Mouse (Mus musculus) spleen, adult 2 months (tissue): ENCODE measurements around the gene Clta. TPM values are rescaled to one million over a fixed set of nuclear protein-coding genes. Genes with fewer than 3 reads are reported as not detected.

Experiments used
- DNase-seq, 2 experiments: peaks; one replicate each; pipeline versions ENCODE4 v3.0.0 to v3.0.0-alpha.2; 2012 to 2021; ENCODE audit warnings: low spot score in 2 of 2, low read depth in 1 of 2
- H3K27ac ChIP-seq: fragments of 200-500 bp; 2 replicates; pipeline ENCODE4 v1.5.1; 2012; ENCODE audit warnings: low read length, inconsistent platforms; ENCODE audit not compliant: insufficient read depth
- H3K27me3 ChIP-seq: fragments of 200-500 bp; 2 replicates; pipeline ENCODE4 v1.6.1; 2012; ENCODE audit warnings: mild to moderate bottlenecking, moderate library complexity, low read length, inconsistent platforms; ENCODE audit not compliant: control insufficient read depth, insufficient read depth
- H3K36me3 ChIP-seq: fragments of 200-500 bp; 2 replicates; pipeline ENCODE4 v1.6.1; 2012; ENCODE audit warnings: mild to moderate bottlenecking, low read length, inconsistent platforms; ENCODE audit not compliant: control insufficient read depth, insufficient read depth
- H3K4me1 ChIP-seq: fragments of 200-500 bp; 2 replicates; pipeline ENCODE4 v1.6.1; 2011; ENCODE audit warnings: inconsistent platforms; ENCODE audit not compliant: control insufficient read depth, insufficient read depth, insufficient read length
- H3K4me3 ChIP-seq: fragments of 200-500 bp; 2 replicates; pipeline ENCODE4 v1.5.1; 2011; ENCODE audit warnings: mild to moderate bottlenecking, inconsistent platforms; ENCODE audit not compliant: insufficient read depth, insufficient read length; ENCODE audit errors: extremely low read depth
- CTCF ChIP-seq: fragments of 200-500 bp; IDR thresholded peaks from 2 replicates; pipeline ENCODE4 v1.5.1; 2011; ENCODE audit warnings: mild to moderate bottlenecking, inconsistent platforms; ENCODE audit not compliant: insufficient read depth, insufficient read length, insufficient replicate concordance; ENCODE audit errors: extremely low read depth
- POLR2A ChIP-seq: fragments of 200-500 bp; IDR thresholded peaks from 2 replicates; pipeline ENCODE4 v1.6.1; 2011; ENCODE audit warnings: low read depth, low read length, inconsistent platforms
- WGBS: fragments of 180-500 bp; shearing (Covaris S2); methylation state at CpG from one replicate; pipeline ENCODE4 v1.1.7; 2018; 5-methylcytosine and 5-hydroxymethylcytosine counted together
- polyA plus RNA-seq: library from polyadenylated mRNA; depleted of rRNA; stranded (reverse); fragments of >200 nt; gene quantifications from 2 replicates; pipeline ENCODE4 v1.2.3, GENCODE M21; 2012

Gene Clta
- polyA plus RNA-seq, 1 experiment, result 183 TPM

DNA sequence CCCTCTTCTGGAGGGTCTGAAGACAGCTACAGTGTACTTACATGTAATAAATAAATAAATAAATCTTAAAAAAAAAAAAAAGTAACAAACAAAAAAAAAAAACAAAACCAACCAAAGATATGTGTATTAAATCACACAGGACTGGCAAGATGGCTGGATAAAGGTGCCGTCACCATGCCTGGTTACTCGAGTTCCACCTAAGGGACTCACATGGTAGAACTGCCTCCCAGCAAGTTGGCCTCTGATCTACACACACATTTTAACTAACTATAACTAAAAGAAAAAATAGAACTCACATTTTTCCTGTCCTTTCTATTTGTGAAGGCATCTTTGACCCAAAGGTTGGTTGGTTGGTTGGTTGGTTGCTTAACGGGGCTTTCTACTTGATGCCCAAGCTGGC is 7.5 kb downstream of the Clta start:
- peak overlapping the region; percentile 66; the same call in 1 of the 2 replicates for H3K4me3 ChIP-seq
- no peak for TF ChIP-seq CTCF
- TF ChIP-seq POLR2A, result no peak
- peaks cover 12% of the 10 kb centered on the region for H3K4me1 ChIP-seq
- DNase-seq, result no peak
- H3K36me3 ChIP-seq, result no peaks in the 10 kb centered on the region
- WGBS, result 85% methylated on average over 3 of the region's 3 CpGs
- no peak overlapping the region; the same call in 1 of the 2 replicates for H3K27ac ChIP-seq
- H3K27me3 ChIP-seq, result no peaks in the 10 kb centered on the region

DNA sequence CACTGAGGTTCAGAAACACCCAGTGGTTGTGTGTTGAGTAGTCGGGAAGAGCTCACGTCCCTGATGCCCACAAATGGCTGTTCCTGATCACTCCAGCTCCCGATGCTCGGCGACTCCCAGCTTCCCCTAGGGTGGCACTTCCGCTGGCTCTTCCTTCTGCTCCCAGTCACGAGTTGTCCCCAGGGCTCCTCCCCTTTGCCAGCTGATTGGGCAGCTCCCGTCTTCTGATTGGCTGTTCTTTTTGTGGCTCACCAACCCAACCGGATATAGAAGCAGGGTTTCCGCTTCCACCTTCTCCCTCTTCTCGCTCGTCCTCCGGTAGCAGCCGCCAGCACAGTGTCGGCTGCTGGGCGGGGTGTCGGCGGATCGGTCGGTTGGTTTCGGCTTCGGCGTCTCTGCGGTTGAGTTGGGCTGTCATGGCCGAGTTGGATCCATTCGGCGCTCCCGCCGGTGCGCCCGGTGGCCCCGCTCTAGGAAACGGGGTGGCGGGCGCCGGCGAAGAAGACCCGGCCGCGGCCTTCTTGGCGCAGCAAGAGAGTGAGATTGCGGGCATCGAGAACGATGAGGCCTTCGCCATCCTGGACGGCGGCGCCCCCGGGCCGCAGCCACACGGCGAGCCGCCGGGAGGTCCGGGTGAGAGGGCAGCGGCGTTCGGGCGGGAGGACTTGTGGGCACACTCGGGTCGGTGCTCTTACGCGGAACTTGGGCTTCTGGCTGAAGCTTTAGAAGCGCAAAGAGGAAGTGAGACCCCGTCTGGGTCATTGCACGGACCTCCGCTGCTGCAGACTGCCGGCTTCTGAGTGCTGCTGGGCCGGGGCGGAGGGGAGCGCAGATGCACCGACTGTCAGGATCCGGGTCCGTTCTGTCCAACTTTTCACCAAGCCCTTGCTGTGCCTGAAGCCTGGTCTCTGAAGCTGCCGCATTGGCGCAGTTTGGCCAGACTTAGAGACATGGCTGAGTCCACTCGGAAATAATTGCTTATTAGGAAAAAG is 8.4 kb downstream of the Clta start:
- no peaks in the 10 kb centered on the region for H3K36me3 ChIP-seq
- H3K27me3 ChIP-seq, result no peaks in the 10 kb centered on the region
- under 1% methylated on average over 77 of the region's 77 CpGs for WGBS
- TF ChIP-seq POLR2A, result peak; percentile 90
- 0 out of 2 replicates have a peak, but pooled peaks have one; percentile 0 for TF ChIP-seq CTCF
- peak overlapping the region; percentile 90 for H3K27ac ChIP-seq
- DNase-seq, result peak; percentile 80 to 87
- peaks cover 14% of the 10 kb centered on the region for H3K4me1 ChIP-seq
- H3K4me3 ChIP-seq, result peak overlapping the region; percentile 66

DNA sequence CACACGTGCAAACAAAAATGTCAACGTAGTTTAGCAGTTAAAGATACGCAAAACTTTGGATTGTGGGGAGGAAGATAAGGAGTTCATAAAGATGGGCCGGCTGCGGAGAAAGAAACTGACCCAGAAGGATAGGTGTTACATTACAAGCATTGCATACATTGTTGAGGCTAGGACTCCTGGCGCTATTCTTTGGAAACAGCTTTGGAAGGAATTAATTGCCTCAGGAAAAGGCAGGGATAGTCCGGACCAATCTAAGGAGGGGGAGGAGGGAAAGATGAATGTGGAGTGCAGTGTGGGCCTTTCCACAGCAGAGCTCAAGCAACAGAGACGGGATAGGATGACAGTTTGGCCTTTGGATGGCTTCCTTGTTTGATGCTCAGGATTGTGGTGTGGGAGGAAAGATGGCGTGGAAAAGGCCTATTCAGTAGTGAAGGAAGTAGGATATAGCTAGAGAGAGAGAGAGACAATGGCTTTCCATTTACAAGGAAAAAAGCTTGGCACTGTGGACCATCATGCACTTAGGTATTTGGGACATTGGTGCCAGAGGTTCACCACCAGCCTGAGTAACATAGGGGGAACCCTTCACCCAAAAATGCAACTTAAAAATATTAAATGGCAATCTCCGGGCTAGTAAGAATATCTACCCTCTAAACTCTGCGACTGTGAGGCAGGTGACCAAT is 9.3 kb downstream of the Clta start:
- Histone ChIP-seq H3K27ac (no peak overlapping the region), H3K4me1 (peaks cover 17% of the 10 kb centered on the region), H3K4me3 (peak overlapping the region; percentile 66), H3K27me3 (no peaks in the 10 kb centered on the region), H3K36me3 (0 out of 2 replicates have a peak, but pooled peaks cover 2% of the 10 kb centered on the region)
- TF ChIP-seq POLR2A, result no peak
- WGBS, result 18% methylated on average over 11 of the region's 11 CpGs
- DNase-seq, result no peak

DNA sequence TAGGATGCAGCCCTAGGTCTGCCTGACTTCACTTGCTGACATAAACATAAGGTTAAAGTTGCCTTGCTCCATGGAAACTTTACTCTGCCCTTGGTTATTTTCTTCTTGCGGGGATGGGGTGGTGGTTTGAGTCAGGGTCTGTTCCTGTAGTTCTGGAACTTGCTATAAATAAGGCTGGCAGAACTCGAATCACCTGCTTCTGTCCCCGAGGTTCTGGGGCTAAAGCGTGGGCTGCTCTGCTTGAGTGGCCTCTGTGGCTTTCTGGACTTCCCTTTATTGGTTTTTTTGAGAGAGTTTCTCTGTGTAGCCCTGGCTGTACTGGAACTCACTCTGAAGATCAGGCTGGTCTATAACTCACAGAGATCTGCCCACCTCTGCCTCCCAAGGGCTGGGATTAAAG is 11.8 kb downstream of the Clta start:
- H3K27ac ChIP-seq, result 0 out of 2 replicates have a peak overlapping the region, but pooled peaks have one; percentile 1
- peaks cover 11% of the 10 kb centered on the region for H3K36me3 ChIP-seq
- TF ChIP-seq CTCF (no peak), POLR2A (no peak)
- H3K27me3 ChIP-seq, result no peaks in the 10 kb centered on the region
- peaks cover 17% of the 10 kb centered on the region for H3K4me1 ChIP-seq
- DNase-seq, result peak in 1 of 2 experiments; percentile 31
- WGBS, result 11% methylated on average over 4 of the region's 4 CpGs
- H3K4me3 ChIP-seq, result no peak overlapping the region

DNA sequence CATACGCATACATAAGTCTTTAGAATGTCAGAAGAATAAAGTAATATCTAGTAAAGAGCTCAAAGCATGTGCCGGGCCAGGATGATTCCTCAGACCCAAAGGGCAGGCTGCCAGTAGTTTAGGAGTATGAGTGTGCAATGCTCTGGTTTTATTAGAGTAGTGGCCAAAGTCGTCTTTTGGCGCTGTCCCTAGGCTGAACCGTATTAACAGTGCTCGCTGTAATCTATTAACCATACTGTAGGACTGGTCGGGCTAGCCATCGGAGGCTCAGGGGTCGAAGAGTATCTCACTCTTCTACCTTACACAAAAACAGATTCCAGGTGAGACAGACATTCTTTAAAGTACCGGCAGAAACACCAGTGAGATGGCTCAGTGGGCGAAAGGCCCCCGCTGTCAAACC is 12.5 kb downstream of the Clta start:
- no peak overlapping the region for H3K27ac ChIP-seq
- no peaks in the 10 kb centered on the region for H3K27me3 ChIP-seq
- no peak for DNase-seq
- no peak overlapping the region for H3K4me3 ChIP-seq
- TF ChIP-seq POLR2A, result no peak
- no peak for TF ChIP-seq CTCF
- H3K4me1 ChIP-seq, result peaks cover 19% of the 10 kb centered on the region
- 94% methylated on average over 12 of the region's 12 CpGs for WGBS
- H3K36me3 ChIP-seq, result peaks cover 17% of the 10 kb centered on the region

DNA sequence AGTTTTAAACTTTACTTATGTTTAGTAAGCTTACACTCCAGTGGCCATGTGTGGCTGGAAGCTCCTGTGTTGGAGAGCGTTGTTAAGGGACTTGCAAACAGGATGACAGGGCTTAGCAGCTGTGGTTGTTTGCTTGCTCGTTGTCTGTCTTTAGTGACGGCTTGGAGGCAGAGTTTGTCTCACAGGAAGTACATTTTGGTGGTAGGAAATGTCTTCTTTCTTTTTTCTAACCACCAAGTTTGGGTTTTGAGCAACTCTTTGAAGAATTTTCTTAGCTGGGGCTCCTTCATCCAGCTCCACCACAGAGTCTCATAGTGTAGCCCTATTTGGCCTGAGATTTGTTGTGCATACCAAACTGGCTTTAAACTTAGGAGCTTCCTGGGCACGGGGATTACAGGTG is 18.1 kb downstream of the Clta start:
- peaks cover 12% of the 10 kb centered on the region; the same call in 1 of the 2 replicates for H3K4me1 ChIP-seq
- no peaks in the 10 kb centered on the region for H3K27me3 ChIP-seq
- no peak overlapping the region for H3K4me3 ChIP-seq
- peak in 1 of 2 experiments; percentile 59 for DNase-seq
- peak overlapping the region; percentile 81 for H3K27ac ChIP-seq
- no peak for TF ChIP-seq POLR2A
- TF ChIP-seq CTCF, result no peak
- WGBS, result 23% methylated on average over 4 of the region's 4 CpGs
- peaks cover 51% of the 10 kb centered on the region for H3K36me3 ChIP-seq
